Mouse (Mus musculus) urinary bladder, adult 18-20 months (tissue): ENCODE measurements around the gene Hexim2.
A peak's percentile ranks its signal among the peaks of the same experiment; 100 is the strongest.

Experiments used
- DNase-seq, 2 experiments: peaks; one replicate each; pipeline ENCODE4 v3.0.0; 2022; ENCODE audit warnings: low spot score in 2 of 2, mixed read lengths in 2 of 2

The Hexim2 gene

DNA sequence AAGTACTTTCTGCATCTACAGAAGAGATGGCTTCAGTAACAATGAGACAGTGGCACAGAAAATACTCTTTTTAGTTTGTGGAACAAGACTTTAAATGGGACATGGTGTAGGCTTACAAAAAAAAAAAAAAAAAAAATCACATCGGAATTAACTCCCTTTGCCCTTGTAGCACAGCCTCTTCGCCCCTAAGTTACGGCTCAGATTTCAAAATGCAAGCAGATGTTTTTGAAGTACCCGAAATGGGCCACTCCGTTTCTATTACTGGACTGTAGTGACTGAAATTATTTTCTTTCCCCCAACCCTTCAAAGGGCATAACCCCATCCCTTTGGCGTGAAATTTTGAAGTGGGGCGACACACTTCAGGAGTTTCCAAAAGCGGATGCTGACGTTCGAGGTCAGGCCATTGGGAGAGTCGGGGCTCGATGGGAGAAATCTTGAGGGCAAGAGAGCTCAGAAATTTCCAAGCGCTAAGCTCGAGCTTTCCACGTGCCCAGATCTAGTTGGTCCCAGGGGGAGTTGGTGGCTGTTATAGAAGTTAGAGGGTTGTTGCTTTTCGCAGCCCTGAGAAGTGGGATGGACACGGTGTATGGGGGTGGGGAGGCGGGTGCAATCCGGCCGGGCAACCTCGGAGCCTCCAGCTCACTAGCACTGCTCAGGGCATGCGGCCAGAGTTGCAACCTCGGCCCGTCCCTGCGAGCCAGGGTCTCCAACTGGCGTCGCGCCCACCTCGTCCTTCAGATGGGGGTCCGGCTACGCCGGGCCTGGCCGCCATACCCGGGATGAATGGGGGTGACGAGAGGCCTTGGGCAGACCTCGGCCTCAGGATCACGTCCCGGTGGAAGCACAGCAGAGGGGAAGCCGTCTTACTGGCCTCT lies at the start of gene Hexim2:
TSS of gene Hexim2 (plus strand) at position 729 of the 875 bp plus-strand sequence.
- DNase-seq, result peak; percentile 45 to 72

DNA sequence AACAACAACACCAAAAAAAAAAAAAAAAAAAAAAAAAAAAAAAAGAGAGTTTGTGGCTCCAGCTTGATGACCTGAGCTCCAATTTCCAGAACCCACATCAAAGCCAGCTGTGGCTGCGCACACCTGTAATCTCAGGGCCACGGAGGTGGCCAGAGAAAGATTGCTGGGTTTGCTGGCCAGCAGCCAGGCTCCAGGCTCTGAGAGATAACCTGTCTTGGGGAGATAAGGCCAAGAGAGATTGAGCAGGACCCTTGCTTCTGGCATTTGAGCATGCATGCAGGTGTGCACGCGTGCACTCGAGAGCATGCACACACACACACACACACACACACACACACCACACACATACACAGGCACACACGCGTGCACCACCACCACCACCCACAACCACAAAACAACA lies 38.9 kb upstream of the Hexim2 start:
- no peak for DNase-seq

DNA sequence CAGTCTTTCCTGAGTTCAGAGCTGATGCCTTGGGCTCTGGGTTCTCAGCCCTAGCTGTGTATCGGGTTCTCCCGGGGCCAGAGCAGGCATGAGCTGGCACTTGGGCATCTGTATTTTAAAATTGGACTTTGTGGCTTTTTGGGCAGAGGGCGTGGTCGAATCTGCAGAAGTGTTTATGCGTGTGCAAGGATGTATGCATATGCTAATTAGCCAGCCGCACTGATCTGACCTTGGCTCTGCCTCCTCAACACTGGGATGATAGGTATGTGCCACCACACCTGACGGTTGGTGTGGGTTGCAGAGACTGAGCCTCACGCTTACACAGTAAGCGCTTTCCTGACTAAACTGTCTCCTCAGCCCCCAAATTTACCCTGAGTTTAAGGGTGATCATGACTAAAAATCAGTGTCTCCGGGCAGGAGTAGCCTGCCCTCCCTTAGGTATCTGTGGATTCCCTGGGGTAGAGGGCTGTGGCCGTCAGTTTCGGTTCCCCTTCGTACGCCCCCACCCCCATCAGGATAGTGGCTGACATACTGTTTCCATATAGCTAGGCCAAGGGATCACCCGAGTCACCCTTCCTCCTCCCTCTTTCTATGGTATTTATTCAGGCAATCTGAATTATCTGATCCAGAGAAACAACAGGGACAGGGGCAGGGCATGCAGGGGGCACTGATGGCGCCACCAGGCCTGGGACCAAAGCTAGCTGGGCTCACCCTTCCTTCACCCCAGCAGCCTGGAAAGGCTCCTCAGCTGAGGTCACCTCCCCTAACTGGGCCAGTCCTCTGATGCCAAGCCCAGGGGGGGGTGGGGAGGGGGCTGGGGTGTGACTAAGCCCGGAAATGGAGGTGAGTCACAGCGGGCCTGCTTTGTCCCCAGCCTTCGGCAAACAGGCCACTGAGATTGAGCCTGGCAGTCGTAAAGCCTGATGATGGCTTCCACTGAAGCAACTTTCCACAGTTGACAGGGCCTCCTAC lies 38.1 kb upstream of the Hexim2 start:
- peak in 1 of 2 experiments; percentile 75 for DNase-seq

DNA sequence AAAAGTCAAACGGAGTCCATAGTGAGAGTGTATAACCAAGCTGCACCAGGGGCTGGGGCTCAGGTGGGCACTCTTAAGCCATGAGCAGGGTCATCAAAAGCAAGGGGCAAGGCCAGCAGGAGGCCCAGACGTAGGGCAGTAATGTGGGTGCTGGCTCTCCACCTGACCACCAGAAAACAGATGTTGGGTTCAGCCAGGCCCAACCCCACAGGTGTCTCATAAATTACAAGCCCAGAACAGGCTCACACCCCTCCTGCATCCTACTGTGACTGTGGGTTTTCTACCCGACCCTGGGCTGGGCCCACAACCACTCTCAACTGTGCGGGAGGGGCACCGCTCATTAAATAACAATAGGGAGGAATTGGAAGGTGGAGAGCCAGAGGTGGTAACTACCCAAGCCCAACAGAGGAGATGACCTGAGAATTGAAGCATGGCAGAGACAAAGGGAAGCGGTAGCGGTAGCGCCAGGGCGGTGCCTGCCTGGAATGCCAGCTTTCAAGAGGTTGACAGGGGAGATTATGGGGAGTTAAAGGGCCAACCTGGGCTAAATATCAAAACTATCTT lies 37.0 kb upstream of the Hexim2 start:
- no peak for DNase-seq

DNA sequence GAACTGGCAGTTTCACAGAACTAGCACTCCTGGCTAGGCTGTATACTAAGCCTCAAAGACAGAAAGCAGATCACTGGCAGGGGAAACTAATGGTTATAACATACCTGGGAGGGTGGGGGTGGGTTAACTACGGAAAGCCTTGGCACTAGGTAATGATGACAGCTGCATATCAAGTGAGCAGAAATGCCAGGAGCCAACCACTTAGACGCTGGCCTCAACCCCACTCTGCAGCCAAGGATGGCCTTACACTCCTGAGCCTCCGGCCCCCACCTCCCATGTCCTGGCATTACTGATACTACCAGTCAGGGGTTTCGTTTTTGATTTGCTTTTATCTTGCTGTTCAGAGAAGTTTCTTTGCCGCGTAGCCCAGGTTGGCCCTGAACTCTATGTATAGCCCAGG lies 36.4 kb upstream of the Hexim2 start:
- no peak for DNase-seq

DNA sequence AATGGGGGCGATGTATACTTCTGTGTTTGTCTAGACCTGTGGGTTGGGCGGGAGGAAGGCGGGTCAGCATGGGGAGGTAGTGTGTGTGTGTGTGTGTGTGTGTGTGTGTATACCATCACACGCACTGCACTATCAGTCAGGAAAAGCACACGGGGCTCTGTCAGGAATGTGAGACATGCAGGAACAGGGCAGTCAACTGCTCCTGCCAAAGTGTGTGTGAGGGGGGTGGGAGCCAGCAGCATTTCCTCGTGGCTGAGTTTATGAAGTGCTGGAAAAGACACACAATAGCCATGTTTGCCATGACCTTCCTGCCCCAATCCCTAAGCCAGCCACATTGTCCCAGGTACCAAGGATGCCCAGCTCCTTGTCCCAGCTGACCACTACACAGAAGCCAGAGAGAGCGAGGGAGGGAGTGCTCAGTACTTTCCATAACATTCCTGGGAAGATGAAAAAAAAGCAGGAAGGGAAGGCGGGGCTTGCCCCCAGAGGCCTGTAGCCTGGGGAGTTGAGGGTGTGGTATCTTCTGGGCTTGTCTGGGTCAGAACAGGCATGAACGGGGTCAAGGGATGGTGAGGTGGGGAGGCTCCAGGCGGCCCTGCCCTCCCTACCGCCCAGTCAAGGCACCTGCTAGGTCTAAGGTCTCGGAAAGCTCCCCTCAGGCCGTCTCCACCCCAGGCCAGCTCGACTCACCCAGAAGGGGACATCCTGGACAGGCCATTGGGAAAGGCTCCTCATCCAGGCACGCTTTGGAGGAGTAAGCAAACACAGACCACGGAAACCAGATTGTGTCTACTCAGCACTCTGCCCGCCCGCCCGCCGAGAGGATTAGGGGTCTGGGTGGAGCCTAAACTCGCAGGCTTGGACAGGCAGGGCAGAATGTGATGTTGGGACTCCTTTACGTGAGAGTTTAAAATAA lies 35.0 kb upstream of the Hexim2 start:
- DNase-seq, result no peak

DNA sequence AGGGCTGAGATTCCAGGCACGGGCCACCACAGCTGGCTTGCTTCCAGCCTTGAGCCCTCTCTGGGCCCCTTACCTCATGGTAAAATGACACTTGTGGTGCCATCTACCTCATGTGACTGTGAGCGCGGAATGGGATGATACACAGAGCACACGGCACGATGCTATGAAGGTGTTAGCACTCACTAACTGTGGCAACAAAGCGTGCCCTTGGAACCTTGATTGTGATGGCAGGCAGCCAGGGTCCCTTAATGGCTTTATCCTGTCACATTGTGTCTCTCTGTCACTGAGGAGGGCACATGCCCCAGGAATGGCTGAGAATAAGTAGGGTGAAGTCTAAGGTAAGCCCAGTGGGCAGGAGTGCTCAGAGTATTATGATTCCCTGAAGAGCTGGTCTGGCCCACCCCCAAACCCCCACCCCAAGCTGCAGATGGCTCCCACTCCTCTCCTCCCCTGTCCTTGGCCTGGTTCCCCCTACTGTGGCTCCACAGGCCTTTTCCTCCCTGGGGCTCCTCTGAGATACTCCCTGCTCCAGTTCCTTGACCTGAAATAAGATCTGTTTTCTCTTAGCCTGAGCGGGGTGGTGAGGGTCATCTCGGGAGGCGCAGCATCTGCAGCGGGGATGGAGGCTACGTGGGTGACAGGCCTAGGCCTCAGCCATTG lies 33.6 kb upstream of the Hexim2 start:
- no peak for DNase-seq

DNA sequence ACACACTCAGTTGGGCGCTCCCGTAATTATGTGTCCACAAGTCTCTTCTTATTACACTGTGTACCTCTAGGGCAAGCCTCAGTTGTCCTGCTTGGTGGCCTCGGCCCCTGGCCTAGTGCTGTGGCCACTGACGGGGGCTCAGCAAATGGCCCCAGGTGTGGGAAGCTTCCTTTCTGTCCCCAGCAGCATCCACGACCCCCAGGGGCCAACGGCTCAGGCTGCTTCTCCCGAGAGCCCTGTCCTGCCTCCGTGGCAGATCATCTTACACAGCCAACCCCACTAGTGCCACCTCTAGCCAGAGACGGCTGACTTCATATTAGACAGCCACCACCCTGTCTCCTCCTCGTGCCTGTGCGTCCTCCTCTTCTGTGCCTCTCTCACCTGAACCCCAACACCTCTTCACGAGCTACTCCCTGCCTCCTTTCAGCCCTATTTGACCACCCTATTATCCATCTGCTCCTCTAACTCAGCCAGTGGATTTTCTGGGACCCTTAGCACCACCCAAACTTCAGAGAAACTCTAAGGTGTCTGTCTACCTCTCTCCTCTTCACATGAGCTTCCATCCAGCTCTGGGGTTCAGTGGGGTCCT lies 32.8 kb upstream of the Hexim2 start:
- no peak for DNase-seq

DNA sequence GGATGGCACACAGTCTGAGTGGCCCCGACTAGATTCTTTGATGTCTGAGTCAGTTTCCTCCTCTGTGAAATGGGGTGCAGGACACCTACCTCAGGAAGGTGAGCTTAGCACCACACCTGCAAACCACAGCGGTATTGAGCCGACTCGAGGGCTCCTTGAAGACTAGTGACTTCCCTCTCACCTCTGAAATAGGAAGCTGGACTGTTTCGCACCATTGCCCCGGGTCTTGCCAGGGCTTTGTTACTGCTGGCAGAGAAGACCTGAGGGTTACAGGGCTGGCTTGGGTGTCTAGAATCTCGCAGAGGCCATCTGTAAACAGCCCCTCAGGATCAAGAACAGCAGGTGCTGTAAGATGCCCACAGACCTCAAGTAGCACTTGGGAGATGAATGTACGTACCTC lies 31.9 kb upstream of the Hexim2 start:
- DNase-seq, result no peak

DNA sequence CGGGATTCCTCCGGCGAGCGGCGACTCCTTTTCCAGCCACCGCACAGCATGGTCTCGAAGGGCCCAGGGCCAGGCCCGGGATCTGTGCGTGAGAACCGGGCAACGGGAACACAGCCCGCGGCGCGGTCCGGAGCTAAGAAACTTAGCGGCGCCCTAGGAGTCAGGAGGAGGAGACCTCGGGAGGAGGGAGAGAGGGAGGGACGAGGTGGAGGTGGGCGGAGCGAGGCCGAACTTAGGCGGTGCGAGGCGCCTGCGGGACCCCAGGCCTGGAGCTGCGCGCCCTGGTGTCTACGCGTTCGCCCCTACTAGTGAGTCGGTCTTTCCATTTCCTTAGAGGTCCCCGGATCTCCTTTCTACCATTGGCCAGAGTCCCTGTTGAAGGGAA lies 30.8 kb upstream of the Hexim2 start, which contains the start of the genes Plcd3 and Acbd4:
TSS of gene Plcd3 (minus strand) at position 178 of the 385 bp plus-strand sequence.
TSS of gene Acbd4 (plus strand) at position 202 of the 385 bp plus-strand sequence.
- DNase-seq, result peak; percentile 85 to 87

DNA sequence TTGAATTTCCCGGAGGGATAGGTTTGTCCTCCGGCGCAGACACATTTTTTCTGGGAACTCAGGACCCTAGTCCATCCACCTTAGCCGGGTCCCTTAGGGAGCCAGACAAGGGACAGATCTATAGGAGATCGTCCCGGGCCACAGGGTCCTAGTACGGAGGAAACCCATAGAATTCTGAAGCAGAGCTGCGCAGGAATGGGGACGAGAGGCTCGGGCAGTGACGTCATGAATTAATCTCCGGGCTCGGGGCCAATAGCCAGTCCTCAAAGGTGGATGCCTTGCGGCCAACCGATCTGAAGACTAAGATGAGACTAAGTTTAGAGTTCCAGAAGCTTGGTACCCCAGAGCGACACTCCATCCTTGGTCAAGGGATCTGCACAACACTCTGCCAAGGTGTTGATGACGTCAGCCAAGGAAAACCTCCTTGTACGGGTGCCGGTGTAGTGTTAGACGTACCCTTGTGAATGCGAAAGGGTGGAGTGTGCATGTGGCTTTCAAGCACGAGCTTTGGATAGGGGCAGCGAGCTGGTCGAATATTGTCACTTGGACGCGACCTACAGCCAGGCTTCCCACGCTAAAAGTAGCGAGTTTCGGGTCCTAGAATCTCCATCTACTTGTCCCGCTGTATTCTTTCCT lies 30.2 kb upstream of the Hexim2 start:
- DNase-seq, result peak; percentile 60 to 72

DNA sequence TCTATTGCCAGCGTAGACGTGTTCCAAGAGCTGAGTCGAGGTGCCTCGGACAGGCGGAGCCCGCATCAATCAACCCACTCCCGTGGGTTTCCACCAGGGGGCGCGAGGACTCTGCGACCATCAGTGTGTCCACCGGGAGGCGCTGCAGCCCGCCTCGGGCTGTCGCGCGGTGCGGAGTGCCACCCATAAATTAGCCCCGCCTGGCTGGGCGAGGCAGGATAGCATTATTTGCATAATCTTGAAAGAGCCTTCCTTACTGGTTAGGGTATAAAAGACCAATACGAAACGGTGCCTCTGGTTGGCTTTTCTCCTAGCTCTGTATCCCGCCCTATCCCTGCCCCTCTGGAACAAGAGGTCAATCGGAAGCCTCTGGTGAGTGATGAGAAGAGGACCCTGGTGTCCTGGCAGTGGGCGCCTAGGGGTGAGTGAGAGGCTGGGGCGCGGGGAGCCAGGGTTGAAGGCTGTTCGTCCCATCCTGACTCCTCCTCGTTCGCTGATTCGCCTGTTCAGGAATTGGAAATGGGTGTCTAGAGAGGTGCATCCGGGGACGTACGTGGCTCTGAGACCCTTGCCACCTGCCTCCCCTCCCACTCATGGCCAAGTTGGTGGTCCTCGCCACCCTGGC lies 29.4 kb upstream of the Hexim2 start:
- DNase-seq, result peak; percentile 98 to 99

DNA sequence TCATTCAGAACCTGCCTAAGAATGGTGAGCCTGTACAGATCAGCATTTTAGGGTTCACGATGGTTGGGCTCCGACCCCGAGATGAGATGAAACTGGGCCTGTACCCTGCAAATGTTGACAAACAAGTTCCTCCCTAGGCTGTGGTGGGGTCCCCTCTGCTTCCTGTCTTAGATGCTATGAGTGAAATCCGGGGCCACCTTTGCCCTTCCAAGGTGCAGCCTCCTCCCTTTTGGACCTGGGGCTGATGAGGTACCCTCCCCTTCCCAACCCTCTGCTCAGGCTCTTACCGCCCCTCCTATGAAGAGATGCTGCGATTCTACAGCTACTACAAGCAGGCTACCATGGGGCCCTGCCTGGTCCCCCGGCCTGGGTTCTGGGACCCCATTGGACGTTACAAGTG lies 28.6 kb upstream of the Hexim2 start:
- DNase-seq, result no peak

DNA sequence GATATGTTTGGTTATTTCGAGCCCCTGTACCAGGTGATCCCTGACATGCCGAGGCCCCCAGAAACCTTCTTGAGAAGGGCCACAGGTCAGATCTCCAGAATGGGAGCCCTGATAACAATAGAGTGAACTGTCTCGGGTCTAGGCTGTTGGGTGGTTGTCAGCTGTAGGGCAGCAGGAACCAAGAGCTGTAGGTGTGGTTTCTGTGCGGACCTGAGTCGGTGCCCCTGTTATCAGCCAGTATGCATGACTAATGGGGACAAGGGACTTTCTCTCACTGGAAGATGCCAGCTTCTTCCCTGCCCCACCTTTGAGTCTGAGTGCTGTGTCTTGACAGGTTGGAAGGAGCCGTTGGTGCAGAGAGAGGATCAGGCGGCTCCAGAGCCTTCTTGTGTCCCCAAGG lies 27.8 kb upstream of the Hexim2 start:
- DNase-seq, result peak in 1 of 2 experiments; percentile 53

DNA sequence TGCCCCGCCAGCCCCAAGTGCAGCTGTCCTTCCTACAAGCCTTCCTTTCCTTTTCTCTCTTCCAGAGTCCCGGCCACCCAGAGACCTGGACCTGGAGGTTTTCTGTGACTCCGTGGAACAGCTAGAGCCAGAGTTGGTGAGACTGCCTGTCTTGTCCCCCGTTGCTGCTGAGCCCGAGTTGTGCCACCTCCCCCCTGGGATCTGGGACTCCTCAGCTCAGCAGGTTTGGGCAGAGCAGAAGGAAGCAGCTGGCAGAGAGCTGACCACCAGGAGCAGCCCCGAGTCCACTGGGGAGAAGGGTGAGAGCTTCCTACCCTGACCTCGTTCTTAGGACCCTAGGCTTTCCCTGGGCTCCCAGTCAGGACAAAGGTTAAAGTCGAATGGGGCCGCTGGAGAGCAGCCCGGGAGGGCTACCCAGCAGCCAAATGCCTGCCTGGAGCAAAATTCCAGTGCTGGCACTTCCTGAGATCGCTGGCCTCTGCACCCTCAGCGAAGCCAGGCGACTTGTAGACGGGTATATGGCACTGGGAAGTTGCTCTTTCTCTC lies 27.0 kb upstream of the Hexim2 start:
- no peak for DNase-seq

DNA sequence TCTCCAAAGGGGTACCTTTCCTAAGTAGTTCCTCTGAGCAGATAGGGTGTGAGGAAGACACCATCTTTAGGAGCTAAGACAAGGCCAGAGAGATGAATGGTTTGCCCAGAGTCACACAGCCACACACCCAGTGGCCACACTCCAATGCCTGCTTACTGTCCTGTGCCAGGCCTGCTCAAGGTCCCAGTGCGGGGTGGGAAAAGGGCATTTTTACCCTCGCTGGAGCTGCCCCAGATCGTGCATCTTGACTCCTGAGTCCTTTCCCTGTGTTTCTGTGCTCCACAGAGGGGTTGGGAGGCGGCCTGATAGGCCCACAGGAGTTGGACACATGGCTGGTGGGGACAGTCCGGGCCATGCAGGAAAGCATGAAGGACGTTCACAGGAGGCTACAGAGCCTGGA lies 26.4 kb upstream of the Hexim2 start:
- DNase-seq, result no peak

DNA sequence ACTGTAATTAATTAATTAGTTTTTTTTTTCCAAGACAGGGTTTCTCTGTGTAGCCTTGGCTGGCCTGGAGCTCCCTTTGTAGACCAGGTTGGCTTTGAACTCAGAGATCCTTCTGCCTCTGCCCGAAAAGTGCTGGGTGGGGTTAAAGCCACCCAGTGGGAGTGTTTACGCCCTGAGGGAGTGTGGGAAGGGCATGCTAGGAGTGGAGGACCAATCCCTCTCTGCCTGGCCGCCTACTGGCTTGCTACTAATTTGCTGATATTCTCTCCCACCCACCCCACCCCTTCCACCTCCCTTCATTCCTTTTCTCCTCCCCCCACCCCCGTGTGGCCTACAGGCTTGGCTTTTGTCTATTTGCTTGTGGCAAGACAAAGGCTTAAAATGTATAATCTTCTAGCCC lies 25.8 kb upstream of the Hexim2 start:
- DNase-seq, result no peak

DNA sequence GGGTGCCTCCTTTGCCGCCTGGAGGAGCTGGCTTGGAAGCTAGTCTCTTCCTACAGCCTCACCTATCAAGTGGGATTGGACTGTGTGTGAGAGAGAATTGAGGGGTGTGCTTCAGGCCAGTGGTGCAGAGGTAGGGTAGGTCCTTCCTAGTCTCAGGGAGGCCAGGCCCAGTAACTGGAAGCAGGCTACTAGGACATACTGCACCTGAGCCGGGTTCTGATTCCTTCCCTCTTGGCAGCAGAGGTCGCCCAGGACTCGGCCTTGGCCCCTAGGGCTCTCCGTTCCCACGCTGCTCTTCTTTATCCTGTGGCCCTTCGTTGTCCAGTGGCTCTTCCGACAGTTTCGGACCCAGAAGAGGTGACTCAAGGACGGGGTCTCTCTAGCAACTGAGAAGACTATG lies 20.9 kb upstream of the Hexim2 start:
- DNase-seq, result peak in 1 of 2 experiments; percentile 41
